Mouse (Mus musculus) heart, embryonic 13.5 days (tissue): ENCODE measurements around the gene Dzip1. TPM values are rescaled to one million over a fixed set of nuclear protein-coding genes. Genes with fewer than 3 reads are reported as not detected.

Experiments
- ATAC-seq: fragments of 200-750 bp; cut with Nextera tagmentation; 2 replicates; pipeline ENCODE4 v1.8.0; 2017; ENCODE audit warnings: moderate TSS enrichment; ENCODE audit not compliant: insufficient number of reproducible peaks, low FRiP score, low TSS enrichment; ENCODE audit errors: extremely low read depth
- H3K27ac ChIP-seq: fragments of 300-500 bp; sonication (generic); replicated peaks from 2 replicates; pipeline ENCODE4 v1.5.1; 2015; ENCODE audit warnings: moderate library complexity, mild to moderate bottlenecking, inconsistent platforms
- H3K27me3 ChIP-seq: fragments of 300-500 bp; sonication (generic); replicated peaks from 2 replicates; pipeline ENCODE4 v1.6.1; 2015; ENCODE audit warnings: mild to moderate bottlenecking, inconsistent platforms
- H3K36me3 ChIP-seq: fragments of 300-500 bp; sonication (generic); 2 replicates; pipeline ENCODE4 v1.6.1; 2015; ENCODE audit warnings: mild to moderate bottlenecking, inconsistent platforms
- H3K4me1 ChIP-seq: fragments of 300-500 bp; sonication (generic); 2 replicates; pipeline ENCODE4 v1.6.1; 2015; ENCODE audit warnings: inconsistent platforms
- H3K4me2 ChIP-seq: fragments of 300-500 bp; sonication (generic); 2 replicates; pipeline ENCODE4 v1.6.1; 2015; ENCODE audit warnings: inconsistent platforms, mild to moderate bottlenecking, moderate library complexity
- H3K4me3 ChIP-seq: fragments of 300-500 bp; sonication (generic); 2 replicates; pipeline ENCODE4 v1.5.1; 2015; ENCODE audit warnings: moderate library complexity, mild to moderate bottlenecking, inconsistent platforms
- H3K9ac ChIP-seq: fragments of 300-500 bp; sonication (generic); 2 replicates; pipeline ENCODE4 v1.6.1; 2015; ENCODE audit warnings: inconsistent platforms, mild to moderate bottlenecking, moderate library complexity
- H3K9me3 ChIP-seq: fragments of 300-500 bp; sonication (generic); 2 replicates; pipeline ENCODE4 v1.6.1; 2016; ENCODE audit warnings: inconsistent platforms
- WGBS: fragments of 180-500 bp; shearing (Covaris S2); methylation state at CpG from one replicate; pipeline ENCODE4 v1.1.7; 2015; ENCODE audit warnings: mixed read lengths; 5-methylcytosine and 5-hydroxymethylcytosine counted together
- polyA plus RNA-seq: library from polyadenylated mRNA; unstranded; fragments of >200 nt; fragmentation: Nextera tagmentation; extraction: Ambion mirVana; gene quantifications from 2 replicates; pipeline ENCODE4 v1.2.1, GENCODE M21; 2015

The Dzip1 gene
- polyA plus RNA-seq, 1 experiment from 2014 or later = 8.0 TPM

DNA sequence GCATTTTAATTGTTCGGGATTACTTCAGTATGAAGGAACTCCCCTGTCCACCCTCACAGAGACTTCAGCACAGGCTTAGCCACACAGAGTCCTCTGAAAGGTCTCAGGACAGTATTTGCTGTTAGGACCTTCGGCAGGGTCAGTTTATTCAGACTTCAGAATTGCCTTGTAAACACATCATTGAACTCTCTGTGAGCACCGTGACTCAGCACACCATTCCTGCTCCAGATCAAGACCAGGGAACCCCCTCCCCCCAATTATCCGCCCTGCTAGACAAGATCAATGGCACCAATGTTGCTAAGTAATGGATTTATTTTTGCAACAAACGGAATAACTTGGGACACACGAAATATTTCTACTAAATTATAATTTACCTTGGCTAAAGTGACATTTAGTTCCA, 57.9 kb downstream of the Dzip1 start:
- no peak overlapping the region for H3K4me2 ChIP-seq
- H3K27ac ChIP-seq = no peak overlapping the region
- H3K9me3 ChIP-seq = no peaks in the 10 kb centered on the region
- ATAC-seq = no peak
- H3K27me3 ChIP-seq = no peaks in the 10 kb centered on the region
- no peaks in the 10 kb centered on the region for H3K4me1 ChIP-seq
- 67% methylated on average over 6 of the region's 6 CpGs for WGBS
- no peak overlapping the region for H3K9ac ChIP-seq
- no peak overlapping the region for H3K4me3 ChIP-seq
- 0 out of 2 replicates have a peak, but pooled peaks cover 5% of the 10 kb centered on the region for H3K36me3 ChIP-seq

DNA sequence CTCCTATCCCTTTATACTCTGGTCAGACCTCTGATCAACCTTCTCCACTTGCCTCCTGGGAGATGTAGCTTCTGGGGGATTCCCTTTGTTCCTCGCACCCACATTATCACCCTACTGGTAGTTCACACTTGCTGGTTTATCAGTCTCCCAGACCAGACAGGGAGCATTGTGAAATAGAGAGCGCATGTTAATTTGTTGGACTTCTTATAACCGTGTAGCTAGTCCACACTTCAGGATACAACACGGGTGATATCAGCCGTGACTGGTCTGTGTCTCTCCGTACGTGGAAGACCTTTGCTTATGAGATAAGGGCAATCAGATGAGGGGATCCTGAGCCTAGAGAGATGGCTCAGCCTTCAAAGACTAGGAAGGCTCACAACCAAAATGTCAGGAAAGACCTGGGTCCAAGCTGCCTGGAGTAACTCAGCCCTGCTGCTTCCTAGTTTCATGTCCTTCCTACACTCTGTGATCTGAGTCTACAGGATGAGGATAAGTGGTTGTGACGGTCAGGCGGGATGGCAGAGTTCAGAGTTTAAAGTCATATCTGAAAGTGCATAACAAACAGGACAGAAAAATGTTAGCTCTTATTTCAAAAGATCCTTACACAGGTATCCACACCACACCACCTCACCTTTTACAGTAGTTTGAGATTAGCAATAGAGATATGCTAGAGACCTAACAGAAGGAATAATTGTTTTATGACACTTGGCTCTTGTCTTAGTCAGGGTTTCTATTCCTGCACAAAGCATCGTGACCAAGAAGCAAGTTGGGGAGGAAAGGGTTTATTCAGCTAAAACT, 59.0 kb downstream of the Dzip1 start:
- H3K36me3 ChIP-seq = no peaks in the 10 kb centered on the region
- H3K27me3 ChIP-seq = no peaks in the 10 kb centered on the region
- H3K27ac ChIP-seq = no peak overlapping the region
- ATAC-seq = no peak
- H3K4me1 ChIP-seq = no peaks in the 10 kb centered on the region
- WGBS = 56% methylated on average over 10 of the region's 10 CpGs
- H3K9ac ChIP-seq = no peak overlapping the region
- no peak overlapping the region for H3K4me3 ChIP-seq
- no peak overlapping the region for H3K4me2 ChIP-seq
- no peaks in the 10 kb centered on the region for H3K9me3 ChIP-seq

DNA sequence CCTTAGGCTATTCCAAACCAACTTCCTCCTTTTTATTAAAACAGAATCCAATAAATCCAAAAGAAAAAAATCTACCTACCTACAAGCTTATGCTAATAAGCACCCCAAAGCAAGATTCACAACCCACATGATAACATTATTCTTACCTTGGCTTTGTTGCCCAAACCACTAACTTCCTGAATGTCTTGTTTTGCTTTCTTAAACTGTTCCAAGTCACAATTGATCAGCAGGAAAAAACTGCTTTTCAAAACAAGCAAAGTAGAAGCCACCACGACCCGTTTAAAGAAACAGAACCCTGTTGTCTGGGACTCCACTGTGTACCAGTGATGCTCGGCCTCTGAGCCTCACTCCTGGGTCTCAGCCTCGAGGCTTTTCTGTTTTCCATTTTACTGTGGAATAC, 60.4 kb downstream of the Dzip1 start:
- 59% methylated on average over 4 of the region's 4 CpGs for WGBS
- Histone ChIP-seq H3K27me3 (no peaks in the 10 kb centered on the region), H3K36me3 (no peaks in the 10 kb centered on the region), H3K4me1 (no peaks in the 10 kb centered on the region), H3K27ac (no peak overlapping the region), H3K9ac (no peak overlapping the region), H3K4me3 (no peak overlapping the region), H3K4me2 (no peak overlapping the region), H3K9me3 (no peaks in the 10 kb centered on the region)
- no peak for ATAC-seq

DNA sequence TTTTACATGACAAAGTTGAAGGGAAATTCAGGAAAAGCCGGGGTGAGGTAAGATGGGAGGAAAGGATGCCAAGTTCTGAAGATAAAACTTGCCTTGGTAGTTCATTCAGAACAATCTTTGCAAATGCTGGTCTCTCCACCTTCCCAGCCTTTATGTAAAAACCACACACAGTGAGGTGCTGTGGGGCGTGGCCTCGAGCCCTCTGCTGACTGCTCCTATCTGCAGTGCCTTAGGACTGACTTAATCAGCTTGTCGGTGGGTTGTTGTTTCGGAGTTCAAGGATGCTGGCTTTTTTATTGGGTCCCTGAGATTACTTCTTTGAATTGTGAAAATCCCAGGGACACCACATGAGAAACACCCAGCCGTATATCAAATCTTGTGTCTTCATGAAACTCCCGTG, 63.0 kb downstream of the Dzip1 start:
- H3K36me3 ChIP-seq = no peaks in the 10 kb centered on the region
- no peaks in the 10 kb centered on the region for H3K4me1 ChIP-seq
- H3K27ac ChIP-seq = no peak overlapping the region
- no peak overlapping the region for H3K4me2 ChIP-seq
- peaks cover 16% of the 10 kb centered on the region for H3K27me3 ChIP-seq
- no peak overlapping the region for H3K9ac ChIP-seq
- no peak for ATAC-seq
- 46% methylated on average over 7 of the region's 7 CpGs for WGBS
- H3K4me3 ChIP-seq = no peak overlapping the region
- H3K9me3 ChIP-seq = no peaks in the 10 kb centered on the region

DNA sequence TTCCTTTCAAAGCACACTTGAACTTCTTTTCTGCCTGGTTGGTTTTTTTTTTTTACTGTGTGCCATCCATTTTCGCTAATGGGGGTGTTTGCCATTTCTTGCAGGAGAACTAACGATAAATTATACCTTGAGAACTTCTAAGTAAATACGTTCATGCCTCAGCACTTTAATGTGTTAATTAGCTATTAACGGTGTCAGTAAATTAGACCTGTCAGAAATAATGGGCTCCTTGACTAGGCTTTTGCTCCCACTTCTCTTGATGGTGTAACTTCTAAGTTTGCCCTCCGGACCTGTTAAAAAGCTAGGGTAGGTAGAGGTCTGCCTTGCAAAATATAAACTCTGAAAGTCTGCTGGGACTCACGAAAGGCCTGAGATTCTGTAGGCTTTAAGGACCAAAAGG, 66.9 kb downstream of the Dzip1 start:
- 60% methylated on average over 6 of the region's 6 CpGs for WGBS
- Histone ChIP-seq H3K9me3 (no peaks in the 10 kb centered on the region), H3K27me3 (peaks cover 52% of the 10 kb centered on the region), H3K36me3 (no peaks in the 10 kb centered on the region), H3K4me1 (peaks cover 6% of the 10 kb centered on the region), H3K4me2 (no peak overlapping the region), H3K9ac (no peak overlapping the region), H3K4me3 (no peak overlapping the region), H3K27ac (no peak overlapping the region)
- ATAC-seq = no peak

DNA sequence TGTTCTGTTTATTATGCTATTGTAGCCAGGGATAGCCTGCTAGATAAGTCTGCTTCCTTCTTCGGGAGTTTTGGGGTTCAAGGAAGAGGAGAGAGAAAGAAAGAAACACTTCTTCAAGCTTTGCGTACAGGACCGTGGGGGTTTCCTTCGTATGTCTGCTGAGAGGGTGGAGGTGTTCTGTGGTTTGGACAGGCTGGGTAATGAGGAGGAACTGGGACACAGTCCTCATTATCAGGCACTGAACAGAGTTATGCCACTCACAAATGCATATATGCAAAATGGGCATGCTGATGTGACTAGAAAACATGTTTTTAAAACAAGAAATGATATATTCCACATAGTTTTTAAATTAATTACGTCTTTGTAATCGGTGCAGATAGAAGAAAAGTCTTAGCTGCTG, 68.7 kb downstream of the Dzip1 start:
- 74% methylated on average over 6 of the region's 6 CpGs for WGBS
- H3K36me3 ChIP-seq = no peaks in the 10 kb centered on the region
- no peak overlapping the region for H3K4me2 ChIP-seq
- no peak for ATAC-seq
- H3K27me3 ChIP-seq = peaks cover 64% of the 10 kb centered on the region
- H3K4me1 ChIP-seq = peaks cover 6% of the 10 kb centered on the region
- no peak overlapping the region for H3K4me3 ChIP-seq
- no peaks in the 10 kb centered on the region for H3K9me3 ChIP-seq
- H3K27ac ChIP-seq = no peak overlapping the region
- no peak overlapping the region for H3K9ac ChIP-seq

DNA sequence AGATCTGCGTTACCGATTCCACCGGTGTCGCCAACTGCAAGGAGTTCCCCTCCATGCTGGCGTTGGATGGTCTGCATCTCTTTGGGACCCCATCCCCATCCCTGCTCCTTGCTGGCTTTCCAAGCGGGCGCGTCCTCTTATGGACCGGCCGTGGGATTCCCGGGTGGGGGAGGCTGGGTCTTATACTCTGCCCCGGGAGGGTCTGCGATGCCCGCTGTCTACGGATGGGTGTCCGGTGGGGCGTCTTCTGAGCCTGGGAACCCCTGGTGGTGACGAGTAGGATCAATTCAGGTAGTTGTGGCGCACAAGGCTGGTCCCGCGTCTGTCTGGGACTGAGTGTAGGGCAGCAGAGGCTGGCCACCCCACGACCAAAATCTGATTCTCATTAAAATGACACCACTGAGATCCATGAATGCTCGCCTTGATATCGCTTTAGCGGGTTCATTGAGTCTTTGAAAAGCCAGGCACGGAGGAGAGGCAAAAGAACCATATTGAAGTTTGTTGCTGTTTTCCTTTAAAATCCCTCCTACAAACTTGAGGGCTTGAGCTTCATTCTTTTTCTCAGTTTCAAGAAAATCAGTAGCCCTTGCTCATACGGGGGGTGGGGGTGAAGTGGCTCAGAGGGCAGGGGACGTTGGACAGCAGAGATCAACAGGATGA, 70.0 kb downstream of the Dzip1 start:
- no peaks in the 10 kb centered on the region for H3K9me3 ChIP-seq
- H3K4me2 ChIP-seq = peak overlapping the region; percentile 78
- no peak overlapping the region for H3K27ac ChIP-seq
- peaks cover 6% of the 10 kb centered on the region for H3K4me1 ChIP-seq
- peak overlapping the region; percentile 73 for H3K9ac ChIP-seq
- H3K4me3 ChIP-seq = peak overlapping the region; percentile 56
- 1% methylated on average over 28 of the region's 28 CpGs for WGBS
- ATAC-seq = no peak
- H3K27me3 ChIP-seq = peaks cover 64% of the 10 kb centered on the region
- H3K36me3 ChIP-seq = no peaks in the 10 kb centered on the region

DNA sequence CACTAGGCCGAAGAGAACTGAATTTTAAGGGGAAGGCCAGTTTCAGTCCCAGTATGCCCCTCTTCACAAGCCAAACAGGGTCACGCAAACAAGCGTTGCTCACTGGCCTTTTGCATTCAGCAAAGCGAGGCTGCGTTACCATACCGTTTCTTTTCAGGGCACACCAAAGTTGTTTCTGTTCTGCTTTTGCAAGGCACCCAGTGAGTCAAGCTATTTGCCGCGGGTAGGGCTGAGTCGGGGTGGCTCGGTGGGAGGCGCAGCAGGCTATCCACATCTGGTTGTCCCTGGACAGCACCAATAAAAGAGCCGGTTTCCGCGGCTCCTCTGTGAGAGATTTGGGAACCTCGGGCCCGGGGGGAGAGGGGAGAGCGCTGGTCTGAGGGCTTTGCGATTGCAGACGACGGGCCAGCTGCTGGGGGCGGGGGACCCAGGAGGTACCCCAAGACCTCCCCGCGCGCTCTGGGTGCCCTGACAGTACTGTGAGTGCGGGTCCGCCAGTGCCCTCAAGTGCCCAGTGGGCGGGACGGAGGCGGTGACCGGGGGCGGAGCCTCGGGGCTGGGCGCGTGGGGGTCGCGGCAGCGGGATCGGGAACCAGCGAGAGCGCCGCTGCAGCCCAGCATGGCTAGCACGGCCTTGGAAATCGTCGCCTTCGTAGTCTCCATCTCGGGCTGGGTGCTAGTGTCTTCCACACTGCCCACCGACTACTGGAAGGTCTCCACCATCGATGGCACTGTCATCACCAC, 70.7 kb downstream of the Dzip1 start:
- 2% methylated on average over 48 of the region's 48 CpGs for WGBS
- Histone ChIP-seq H3K27ac (no peak overlapping the region), H3K4me2 (peak overlapping the region; percentile 78), H3K36me3 (no peaks in the 10 kb centered on the region), H3K4me3 (peak overlapping the region; percentile 56), H3K9ac (peak overlapping the region; percentile 73), H3K4me1 (peaks cover 6% of the 10 kb centered on the region), H3K27me3 (peaks cover 64% of the 10 kb centered on the region), H3K9me3 (no peaks in the 10 kb centered on the region)
- ATAC-seq = 0 out of 2 replicates have a peak, but pooled peaks have one; percentile 56

DNA sequence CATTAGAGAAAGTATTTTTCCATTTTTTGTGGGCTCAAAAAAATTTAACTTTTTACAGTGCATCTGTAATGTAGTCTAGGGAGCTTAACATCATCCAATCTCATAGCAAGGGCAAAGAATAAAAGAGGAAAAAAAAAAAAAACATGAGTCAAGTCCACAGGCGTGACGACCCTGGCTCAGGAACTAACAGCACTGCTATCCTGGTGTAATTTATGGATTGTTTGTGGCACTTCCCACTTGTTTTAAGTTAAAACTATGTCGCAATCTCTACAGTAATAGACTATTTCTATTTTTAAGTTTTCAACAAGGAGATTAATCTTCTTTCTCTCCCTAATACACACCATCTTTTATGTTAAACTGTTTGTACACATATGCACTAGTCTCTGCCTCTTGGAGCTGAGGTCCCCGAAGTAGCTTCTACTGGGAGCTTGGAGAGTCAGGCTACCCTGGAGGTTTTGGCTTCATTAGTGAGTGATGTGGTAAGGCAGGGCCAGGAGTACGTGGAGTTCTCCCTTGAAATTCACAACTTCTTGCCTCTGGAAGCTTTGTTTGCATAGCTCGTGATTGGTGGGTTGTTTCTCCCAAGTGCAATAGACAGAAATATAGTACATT, 73.7 kb downstream of the Dzip1 start:
- Histone ChIP-seq H3K27ac (no peak overlapping the region), H3K9me3 (no peaks in the 10 kb centered on the region), H3K4me2 (no peak overlapping the region), H3K36me3 (no peaks in the 10 kb centered on the region), H3K4me1 (peaks cover 6% of the 10 kb centered on the region), H3K9ac (no peak overlapping the region), H3K4me3 (no peak overlapping the region), H3K27me3 (peaks cover 50% of the 10 kb centered on the region)
- WGBS = 62% methylated on average over 6 of the region's 6 CpGs
- no peak for ATAC-seq

DNA sequence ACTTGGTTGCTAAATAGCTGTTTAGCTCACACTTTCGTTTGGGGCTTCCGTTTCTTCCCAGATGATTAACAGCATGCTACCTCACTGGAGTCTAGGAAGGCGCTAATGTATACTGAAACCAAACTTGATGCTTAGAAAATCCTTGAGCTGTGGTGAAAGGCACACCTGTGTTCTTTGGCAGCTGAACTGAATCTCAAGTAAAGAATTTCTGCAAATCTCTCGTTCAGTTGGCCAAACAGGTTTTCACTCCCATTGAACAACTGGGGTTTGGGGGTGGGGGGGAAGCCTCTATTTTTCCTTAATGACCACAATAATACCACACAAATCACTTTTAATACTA, 74.6 kb downstream of the Dzip1 start:
- no peak overlapping the region for H3K4me2 ChIP-seq

DNA sequence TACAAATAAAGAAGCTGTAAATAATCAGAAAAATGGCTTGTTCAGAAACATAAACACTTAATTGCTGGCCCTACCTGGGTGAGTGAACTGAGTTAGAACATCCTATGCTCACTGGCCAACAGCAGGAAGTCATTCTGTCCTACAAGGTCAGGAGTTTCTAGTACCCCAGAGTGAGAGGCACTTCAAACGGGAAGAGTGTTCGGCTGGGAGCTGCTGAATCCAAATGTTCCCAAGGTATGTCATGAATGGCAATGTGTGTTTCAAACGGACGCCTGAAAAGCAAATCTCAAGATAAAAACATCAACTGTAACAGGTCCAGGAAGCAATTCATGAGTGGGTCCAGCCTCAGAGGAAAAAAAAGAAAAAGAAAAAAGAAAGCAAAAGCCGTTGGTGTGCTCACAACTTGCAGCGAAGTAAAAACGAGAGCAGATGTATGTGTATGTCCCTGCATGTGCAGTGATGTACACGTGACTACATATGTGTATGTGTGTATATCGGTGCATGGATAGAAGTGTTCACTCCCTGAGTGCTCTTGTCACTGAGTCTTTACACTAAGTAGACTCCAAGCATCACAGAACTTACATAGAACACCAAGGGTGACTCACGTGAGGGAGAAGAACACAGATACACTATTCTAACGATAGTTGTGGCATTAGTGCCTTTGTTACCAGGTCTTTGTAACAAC, 75.1 kb downstream of the Dzip1 start:
- Histone ChIP-seq H3K36me3 (no peaks in the 10 kb centered on the region), H3K4me1 (peaks cover 3% of the 10 kb centered on the region), H3K4me3 (no peak overlapping the region), H3K27ac (no peak overlapping the region), H3K27me3 (peaks cover 39% of the 10 kb centered on the region), H3K9ac (no peak overlapping the region), H3K9me3 (no peaks in the 10 kb centered on the region), H3K4me2 (no peak overlapping the region)
- ATAC-seq = no peak
- 61% methylated on average over 11 of the region's 11 CpGs for WGBS

More for the DNA sequence above, 74.6 kb downstream of the Dzip1 start:
- Histone ChIP-seq H3K27ac (no peak overlapping the region), H3K4me3 (no peak overlapping the region), H3K36me3 (no peaks in the 10 kb centered on the region), H3K9ac (no peak overlapping the region), H3K4me1 (peaks cover 6% of the 10 kb centered on the region), H3K27me3 (peaks cover 43% of the 10 kb centered on the region), H3K9me3 (no peaks in the 10 kb centered on the region)
- no peak for ATAC-seq
- WGBS = 57% methylated on average over 4 of the region's 4 CpGs
